Comparison of ENCODE assay signal across 9 mouse cellular contexts in the genomic region with DNA sequence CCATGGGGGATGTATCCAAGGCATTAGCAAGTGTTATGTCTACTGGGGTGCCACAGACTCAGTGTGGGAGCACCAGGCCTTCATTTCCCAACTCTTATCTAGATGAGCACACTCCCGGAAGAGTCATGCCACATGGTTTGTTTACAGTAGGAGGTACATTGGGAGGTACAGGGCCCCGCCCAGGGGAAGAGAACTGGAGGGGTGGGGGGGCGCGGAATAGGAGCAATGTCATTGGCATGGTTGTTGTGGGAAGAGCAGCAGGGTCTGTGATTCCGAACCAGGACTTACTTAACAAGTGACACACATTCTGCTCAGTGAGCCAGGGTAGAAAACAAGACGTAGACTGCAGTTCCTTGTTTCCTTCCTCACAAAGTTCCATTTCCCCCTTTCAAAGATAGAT.
DNase-seq lines count a peak whose midpoint lies in the region; ATAC-seq and TF ChIP-seq lines count a peak whose summit lies in the region.
"Had no signal": no experiment of that assay in that cellular context is flagged by ENCODE, and none has a peak within 500 bp of the region (broad histone marks: within the 10 kb centered on the region; RNA-seq: fewer than 3 reads in every experiment).

No protein-coding gene starts in this region.

- H3K79me2 ChIP-seq in heart, adult 2 months (replicated peaks; ENCODE audit: control insufficient read depth, insufficient read depth, low read length), result no peaks in the 10 kb centered on the region

- no peaks in the 10 kb centered on the region for H3K27me3 ChIP-seq in heart, adult 2 months (ENCODE audit: control insufficient read depth, insufficient read depth, low read length)
- no peaks in the 10 kb centered on the region for H3K27me3 ChIP-seq in heart, embryonic 12.5 days (replicated peaks)
- H3K27me3 ChIP-seq in lung, embryonic 16.5 days (ENCODE audit: control insufficient read depth, insufficient read depth, low read depth, low read length), result no peaks in the 10 kb centered on the region
- no peaks in the 10 kb centered on the region for H3K27me3 ChIP-seq in stomach, embryonic 15.5 days (replicated peaks)
- no peaks in the 10 kb centered on the region for H3K27me3 ChIP-seq in forebrain, embryonic 11.5 days (ENCODE audit: control insufficient read depth, insufficient read depth, low read length)
- H3K27me3 ChIP-seq: limb, embryonic 12.5 days had no signal

- intact Hi-C loops in heart, adult 2 months (cut with DNase I), result loop anchor here (2.0 kb wide), 1 partner anchor 32 kb away; no protein-coding TSS in a partner anchor

- H3K4me1 ChIP-seq in heart, adult 2 months (ENCODE audit: control insufficient read depth, insufficient read depth, low read length), result peaks cover 13% of the 10 kb centered on the region
- H3K4me1 ChIP-seq in heart, embryonic 12.5 days (replicated peaks), result no peaks in the 10 kb centered on the region
- peaks cover 7% of the 10 kb centered on the region for H3K4me1 ChIP-seq in lung, embryonic 16.5 days (replicated peaks; ENCODE audit: control insufficient read depth, insufficient read depth, low read length)
- H3K4me1 ChIP-seq in stomach, embryonic 15.5 days, result no peaks in the 10 kb centered on the region
- no peaks in the 10 kb centered on the region for H3K4me1 ChIP-seq in forebrain, embryonic 11.5 days (replicated peaks; ENCODE audit: control insufficient read depth, insufficient read depth, low read length)
- H3K4me1 ChIP-seq: limb, embryonic 12.5 days had no signal

- no peak overlapping the region for H3K4me2 ChIP-seq in heart, embryonic 12.5 days
- H3K4me2 ChIP-seq in lung, embryonic 16.5 days (ENCODE audit: low read depth, low read length), result no peak overlapping the region
- H3K4me2 ChIP-seq in stomach, embryonic 15.5 days, result no peak overlapping the region
- no peak overlapping the region for H3K4me2 ChIP-seq in forebrain, embryonic 11.5 days (ENCODE audit: low read depth, low read length, severe bottlenecking)
- H3K4me2 ChIP-seq: limb, embryonic 12.5 days had no signal

- ATAC-seq in heart, embryonic 12.5 days (ENCODE audit: insufficient number of reproducible peaks, low FRiP score), result no peak
- ATAC-seq in granulocyte monocyte progenitor cell, adult 5-6 weeks (replicated peaks; ENCODE audit: poor library complexity, severe bottlenecking), result peak; percentile 83
- ATAC-seq in lung, embryonic 16.5 days (ENCODE audit: low read depth), result peak; percentile 43; the same call in 1 of the 2 replicates
- ATAC-seq in stomach, embryonic 15.5 days (ENCODE audit: insufficient read depth, low FRiP score, low read depth), result no peak
- no peak for ATAC-seq in forebrain, embryonic 11.5 days (replicated peaks; ENCODE audit: low FRiP score)

- 0 out of 2 replicates have a peak overlapping the region, but pooled peaks have one; percentile 33 for H3K9ac ChIP-seq in heart, adult 2 months (ENCODE audit: low read depth, low read length)
- H3K9ac ChIP-seq in heart, embryonic 12.5 days, result no peak overlapping the region
- no peak overlapping the region for H3K9ac ChIP-seq in lung, embryonic 16.5 days (ENCODE audit: low read length)
- no peak overlapping the region for H3K9ac ChIP-seq in stomach, embryonic 15.5 days
- H3K9ac ChIP-seq in forebrain, embryonic 11.5 days (ENCODE audit: low read length), result no peak overlapping the region
- H3K9ac ChIP-seq: limb, embryonic 12.5 days had no signal

- TF ChIP-seq CTCF in heart, adult 2 months (IDR thresholded peaks at IDR 0.05), result no peak

- no peak overlapping the region for H3K4me3 ChIP-seq in heart, adult 2 months
- no peak overlapping the region for H3K4me3 ChIP-seq in heart, embryonic 12.5 days
- H3K4me3 ChIP-seq in lung, embryonic 16.5 days (ENCODE audit: low read length), result no peak overlapping the region
- H3K4me3 ChIP-seq in stomach, embryonic 15.5 days (replicated peaks), result no peak overlapping the region
- no peak overlapping the region for H3K4me3 ChIP-seq in forebrain, embryonic 11.5 days (ENCODE audit: low read depth, low read length)
- H3K4me3 ChIP-seq: limb, embryonic 12.5 days had no signal

- H3K36me3 ChIP-seq in heart, adult 2 months (ENCODE audit: control insufficient read depth, insufficient read depth, low read length), result peaks cover 29% of the 10 kb centered on the region
- peaks cover 12% of the 10 kb centered on the region for H3K36me3 ChIP-seq in heart, embryonic 12.5 days
- no peaks in the 10 kb centered on the region for H3K36me3 ChIP-seq in lung, embryonic 16.5 days (ENCODE audit: control insufficient read depth, insufficient read depth, low read length)
- H3K36me3 ChIP-seq in stomach, embryonic 15.5 days, result no peaks in the 10 kb centered on the region
- no peaks in the 10 kb centered on the region for H3K36me3 ChIP-seq in forebrain, embryonic 11.5 days (ENCODE audit: control insufficient read depth, insufficient read depth, low read length)
- H3K36me3 ChIP-seq: limb, embryonic 12.5 days had no signal

- H3K27ac ChIP-seq in heart, adult 2 months, result peak overlapping the region; percentile 67
- H3K27ac ChIP-seq in heart, embryonic 12.5 days (ENCODE audit: poor library complexity, severe bottlenecking), result no peak overlapping the region
- 0 out of 2 replicates have a peak overlapping the region, but pooled peaks have one; percentile 22 for H3K27ac ChIP-seq in lung, embryonic 16.5 days (ENCODE audit: low read length)
- peak overlapping the region; percentile 45; the same call in 1 of the 2 replicates for H3K27ac ChIP-seq in stomach, embryonic 15.5 days
- no peak overlapping the region for H3K27ac ChIP-seq in forebrain, embryonic 11.5 days (ENCODE audit: low read depth, low read length)
- H3K27ac ChIP-seq: limb, embryonic 12.5 days had no signal

- TF ChIP-seq EP300 in heart, adult 2 months (IDR thresholded peaks at IDR 0.05; ENCODE audit: insufficient read depth, low read depth, low read length), result no peak

- no peaks in the 10 kb centered on the region for H3K9me3 ChIP-seq in heart, embryonic 12.5 days (replicated peaks)
- H3K9me3 ChIP-seq in lung, embryonic 16.5 days (ENCODE audit: control insufficient read depth, low read length), result no peaks in the 10 kb centered on the region
- no peaks in the 10 kb centered on the region for H3K9me3 ChIP-seq in stomach, embryonic 15.5 days
- no peaks in the 10 kb centered on the region for H3K9me3 ChIP-seq in forebrain, embryonic 11.5 days (ENCODE audit: control insufficient read depth, low read length)
- H3K9me3 ChIP-seq: limb, embryonic 12.5 days had no signal

- 52% methylated on average over 6 of the region's 6 CpGs for WGBS in heart, adult 2 months
- 70% methylated on average over 6 of the region's 6 CpGs for WGBS in heart, embryonic 12.5 days
- 79% methylated on average over 6 of the region's 6 CpGs for WGBS in lung, embryonic 16.5 days
- 69% methylated on average over 6 of the region's 6 CpGs for WGBS in stomach, embryonic 15.5 days
- WGBS in forebrain, embryonic 11.5 days, result 90% methylated on average over 6 of the region's 6 CpGs

- peak; percentile 40 to 62 for DNase-seq in heart, adult 2 months
- DNase-seq in forebrain, embryonic 11.5 days (ENCODE audit: low spot score), result no peak
- no peak for DNase-seq in layer of hippocampus, adult 11-12 months (ENCODE audit: low spot score)
- DNase-seq in kidney, postnatal 36 days, result no peak

- TF ChIP-seq POLR2A in heart, adult 2 months (IDR thresholded peaks at IDR 0.05; ENCODE audit: insufficient read depth, low read depth, low read length), result no peak

Comparison
In these comparisons a context has a peak if more than half of its experiments do, and no peak if none do; other contexts are left out.
1. H3K27ac ChIP-seq: peak in heart, adult 2 months (single experiment), lung, embryonic 16.5 days (single experiment) and stomach, embryonic 15.5 days (single experiment); none in heart, embryonic 12.5 days (single experiment) and forebrain, embryonic 11.5 days (single experiment).
2. DNase-seq: peak in heart, adult 2 months (2 of 2); none in forebrain, embryonic 11.5 days (single experiment), layer of hippocampus, adult 11-12 months (single experiment) and kidney, postnatal 36 days (0 of 2).
3. ATAC-seq: peak in granulocyte monocyte progenitor cell, adult 5-6 weeks (single experiment) and lung, embryonic 16.5 days (single experiment); none in heart, embryonic 12.5 days (single experiment), stomach, embryonic 15.5 days (single experiment) and forebrain, embryonic 11.5 days (single experiment).